Mouse (Mus musculus) heart, postnatal 10 days (tissue): ENCODE data around the gene Tpm1. TPM values are rescaled to one million over a fixed set of nuclear protein-coding genes. Genes with fewer than 3 reads are reported as not detected.

Experiments used
- DNase-seq, 2 experiments: peaks; one replicate each; pipeline ENCODE4 v3.0.0; 2021
- intact Hi-C: fragments of 180-260 bp; cut with DNase I; formaldehyde crosslinking; loops from one replicate; pipeline ENCODE4 v1.15.1; 2025
- total RNA-seq, 2 experiments: library from RNA; stranded (reverse); gene quantifications; 2 replicates each; pipeline ENCODE4 v1.2.3; 2021

Tpm1 gene
- total RNA-seq, result 1,000 to 10,000 TPM; 9,258 to 9,439 TPM

DNA sequence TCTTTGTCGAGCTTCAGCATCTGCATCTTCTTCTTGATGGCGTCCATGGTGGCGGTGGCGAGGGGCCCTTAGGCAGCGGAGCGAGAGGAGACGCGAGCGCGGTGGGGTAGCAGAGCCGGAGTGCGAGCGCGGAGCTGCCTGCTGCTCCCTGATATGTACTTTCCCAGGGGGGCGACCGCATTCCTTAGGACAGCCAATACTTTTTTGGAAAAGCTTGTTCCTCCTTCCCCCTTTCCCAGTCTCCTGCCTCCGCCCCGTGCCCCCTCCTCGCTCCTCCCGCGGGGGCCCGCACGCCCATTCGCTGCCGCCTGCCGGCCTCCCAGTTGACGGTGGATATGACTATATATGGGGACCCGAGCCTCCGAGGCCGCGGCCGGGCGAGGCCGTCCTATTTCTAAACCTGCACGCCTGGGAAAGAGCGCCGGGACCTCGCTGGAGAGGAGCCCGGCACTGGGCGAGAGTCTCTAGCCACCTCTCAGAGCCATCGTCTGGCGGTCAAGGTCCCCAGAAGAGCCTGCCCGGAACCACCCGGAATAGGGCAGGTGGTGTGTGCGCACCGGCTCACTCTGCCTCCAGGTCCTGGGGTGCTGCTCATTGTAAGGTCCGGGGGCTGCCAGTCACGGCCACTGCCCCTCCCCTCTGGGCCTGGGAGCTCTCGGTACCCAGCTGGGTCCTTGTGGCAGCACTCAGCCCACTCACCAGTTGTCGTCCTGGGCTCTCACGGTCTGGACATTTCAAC is at the start of gene Tpm1:
Gene Tpm1, minus strand, starts transcription at position 321 of the 739 bp plus-strand sequence.
- peak; percentile 91 to 95 for DNase-seq
- intact Hi-C loops, result loop anchor here (2.0 kb wide), 1 partner anchor 166 kb away; no protein-coding TSS in a partner anchor

DNA sequence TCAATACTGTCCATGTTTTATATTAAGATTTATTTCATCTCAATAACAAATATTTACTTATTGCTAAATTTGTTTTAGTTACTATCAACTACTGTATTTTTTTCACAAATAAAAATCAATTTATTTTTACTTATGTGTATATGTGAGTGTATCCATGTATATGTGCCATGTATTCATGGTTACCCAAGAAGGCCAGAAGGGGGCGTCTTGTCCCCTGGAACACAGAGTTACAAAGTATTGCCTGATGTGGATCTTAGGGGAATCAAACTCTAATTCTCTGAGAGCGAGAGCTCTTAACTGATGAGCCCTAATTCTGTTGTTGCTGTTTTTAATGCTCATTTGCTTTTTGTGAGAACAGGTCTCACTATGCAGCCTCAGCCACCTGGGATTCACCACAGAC is 45.2 kb upstream of the Tpm1 start:
- intact Hi-C loops, result no loop called here
- DNase-seq, result no peak

DNA sequence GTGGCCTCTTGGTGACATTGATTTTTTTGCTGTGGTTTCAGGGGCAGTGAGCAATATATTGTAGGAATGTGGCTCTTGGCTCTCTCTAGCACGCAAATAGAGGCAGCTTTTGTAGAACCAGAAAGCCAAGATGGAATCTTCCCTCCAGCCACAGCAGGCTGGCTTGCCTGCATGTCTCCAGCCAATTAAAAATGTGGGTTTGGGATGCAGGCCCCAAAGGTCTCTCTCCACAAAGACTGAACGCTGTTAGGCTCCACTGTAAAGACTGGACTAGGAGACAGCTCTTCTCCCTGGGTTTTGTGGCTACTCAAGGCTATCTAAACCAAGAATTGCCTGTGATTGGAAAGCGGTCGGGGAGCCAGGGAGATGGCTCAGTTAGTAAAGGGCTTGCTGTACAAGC is 43.0 kb upstream of the Tpm1 start:
- intact Hi-C loops, result no loop called here
- no peak for DNase-seq

DNA sequence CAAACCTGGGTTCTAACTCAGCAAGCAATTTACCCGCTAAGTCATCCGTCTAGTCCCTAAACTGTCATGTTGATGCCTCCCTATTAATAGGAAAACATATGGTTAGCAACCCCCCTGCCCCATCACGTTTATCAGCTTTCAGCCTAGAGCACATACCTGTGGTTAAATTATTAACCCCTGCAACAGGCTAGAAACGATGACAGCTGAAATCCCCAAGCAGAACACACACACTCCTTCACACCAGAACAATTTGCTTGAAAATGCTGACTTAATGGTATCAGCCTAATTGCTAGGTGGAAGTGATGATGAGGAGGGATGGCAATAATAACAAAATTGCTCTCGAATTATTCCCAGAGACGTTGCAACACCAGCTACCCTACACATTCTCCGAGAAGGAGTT is 42.4 kb upstream of the Tpm1 start:
- DNase-seq, result no peak
- intact Hi-C loops, result no loop called here

DNA sequence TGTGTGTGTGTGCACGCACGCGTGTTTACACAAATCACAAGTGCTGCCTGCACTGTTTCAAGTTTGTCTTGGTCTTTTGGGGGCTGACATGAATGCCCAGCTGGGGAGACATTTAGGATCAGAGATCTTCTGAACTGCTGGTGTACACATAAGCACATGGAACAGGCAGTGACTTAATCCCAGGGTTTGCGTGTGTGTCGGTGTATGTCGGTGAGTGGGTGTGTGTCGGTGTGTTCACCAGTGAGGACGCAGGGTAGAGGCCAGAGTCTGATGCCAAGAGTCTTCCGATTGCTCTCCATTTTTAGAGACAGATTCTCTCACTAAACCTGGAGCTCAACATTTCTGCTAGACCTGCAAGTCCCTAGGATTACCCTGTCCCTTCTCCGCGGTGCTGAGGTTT is 41.9 kb upstream of the Tpm1 start:
- DNase-seq, result no peak
- intact Hi-C loops, result no loop called here

DNA sequence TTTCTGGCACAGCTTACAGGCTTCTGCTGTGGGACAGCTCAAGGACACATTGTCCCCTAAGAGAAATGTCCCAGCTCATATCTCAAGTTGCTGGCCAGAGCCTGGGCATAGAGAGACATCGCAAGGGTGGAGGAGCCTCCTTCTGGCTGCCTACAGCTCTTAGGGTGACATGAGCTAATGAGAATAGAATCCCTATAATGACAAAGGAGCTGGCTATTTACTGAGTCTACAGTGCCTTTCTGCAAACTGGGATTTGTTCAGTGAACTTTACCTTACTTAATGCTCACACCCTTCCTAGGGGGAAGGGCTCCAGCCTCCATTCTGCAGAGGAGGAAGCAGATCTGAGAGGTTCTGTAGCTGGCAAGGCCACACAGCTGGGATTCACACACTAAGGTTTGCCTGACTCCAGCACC is 41.4 kb upstream of the Tpm1 start:
- intact Hi-C loops, result no loop called here
- peak; percentile 31 to 40 for DNase-seq

DNA sequence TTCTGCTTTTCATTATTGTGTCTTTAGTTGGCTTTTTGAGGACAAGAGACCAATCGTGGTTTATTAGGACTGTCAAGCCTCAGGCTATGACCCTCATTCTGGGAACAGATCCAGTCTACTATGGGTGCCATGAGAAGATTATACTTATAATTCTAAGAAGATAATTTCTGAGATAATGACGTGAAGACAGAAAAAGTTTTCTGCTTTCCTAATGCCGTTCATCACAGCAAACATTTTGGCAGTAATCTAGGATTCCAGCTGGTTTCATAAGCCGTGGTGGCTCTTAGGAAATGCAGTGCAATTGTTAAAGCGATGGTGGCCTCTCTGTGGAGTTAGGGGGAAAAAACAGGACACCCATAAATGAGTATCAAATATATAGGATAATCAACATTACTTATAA is 40.0 kb upstream of the Tpm1 start:
- DNase-seq, result no peak
- intact Hi-C loops, result no loop called here

DNA sequence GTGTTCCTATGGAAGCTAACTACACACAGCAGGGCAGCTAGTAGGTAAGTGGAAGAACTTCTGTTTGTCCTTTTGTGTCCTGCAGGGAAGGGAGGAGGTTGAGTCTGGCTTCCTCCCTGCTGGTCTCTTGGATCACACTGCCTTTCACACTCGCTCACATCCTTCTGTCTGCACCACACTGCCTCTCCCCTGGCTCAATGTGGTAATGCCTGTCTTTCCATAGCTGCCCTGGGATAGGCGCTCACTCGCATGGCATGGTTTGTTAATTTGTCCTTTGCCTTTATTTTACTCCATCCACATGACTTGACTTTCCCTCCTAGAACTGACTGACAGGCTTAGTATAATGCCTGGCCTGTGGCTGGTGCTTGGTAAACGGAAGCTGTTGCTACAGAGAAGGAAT is 34.6 kb upstream of the Tpm1 start:
- no peak for DNase-seq
- intact Hi-C loops, result no loop called here

DNA sequence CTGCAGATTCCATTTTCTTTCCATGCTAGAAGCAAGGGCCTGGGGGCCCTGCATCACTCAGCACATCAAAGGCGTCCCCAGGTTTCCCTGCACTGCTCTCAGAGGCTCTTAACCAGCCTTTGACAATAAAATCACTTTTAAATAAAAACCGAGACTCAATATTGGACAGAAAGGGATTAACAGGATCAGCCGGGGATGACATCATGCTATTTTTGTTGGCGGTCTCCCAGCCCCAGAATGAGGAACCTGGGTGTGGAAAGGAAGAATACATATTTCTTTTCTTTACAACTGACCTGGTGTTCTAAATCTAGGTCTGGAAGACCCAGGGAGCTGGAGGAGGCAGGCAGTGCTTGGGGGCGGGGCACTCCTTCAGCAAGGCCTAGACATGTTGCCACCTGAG is 32.5 kb upstream of the Tpm1 start:
- DNase-seq, result peak; percentile 57

DNA sequence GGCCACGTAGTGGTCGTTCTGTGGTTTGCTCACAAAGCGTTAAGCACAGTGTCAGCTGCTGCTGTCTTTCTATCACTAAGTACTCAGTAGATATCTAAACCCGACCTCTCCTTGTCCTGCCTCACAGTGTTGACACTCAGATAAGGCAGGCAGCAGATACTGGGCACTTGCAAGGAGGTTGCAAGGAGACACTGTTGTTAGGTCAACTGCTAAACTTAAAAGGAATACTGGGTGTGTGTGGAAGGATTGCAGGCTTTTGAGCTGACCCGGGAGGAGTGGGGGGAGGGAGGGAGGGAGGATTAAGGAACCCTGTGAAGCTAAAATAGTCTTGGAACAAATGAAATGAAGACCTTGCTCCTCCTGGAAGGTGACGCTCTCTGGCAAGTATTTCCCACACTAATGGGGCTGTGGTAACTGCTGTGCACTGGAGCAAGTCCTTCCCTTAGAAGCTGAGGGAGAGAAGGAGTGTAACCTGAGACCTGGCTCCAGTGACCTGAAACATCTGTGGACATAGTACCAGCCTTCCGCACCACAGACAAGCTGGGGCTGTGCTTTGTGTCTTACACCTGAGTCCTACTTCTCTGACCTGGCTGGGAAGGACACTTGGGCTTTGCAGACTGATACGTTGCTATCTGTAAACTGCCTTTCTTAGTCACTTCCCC is 28.6 kb upstream of the Tpm1 start:
- DNase-seq, result peak in 1 of 2 experiments; percentile 8

More for the DNA sequence above, 32.5 kb upstream of the Tpm1 start:
- intact Hi-C loops, result no loop called here

DNA sequence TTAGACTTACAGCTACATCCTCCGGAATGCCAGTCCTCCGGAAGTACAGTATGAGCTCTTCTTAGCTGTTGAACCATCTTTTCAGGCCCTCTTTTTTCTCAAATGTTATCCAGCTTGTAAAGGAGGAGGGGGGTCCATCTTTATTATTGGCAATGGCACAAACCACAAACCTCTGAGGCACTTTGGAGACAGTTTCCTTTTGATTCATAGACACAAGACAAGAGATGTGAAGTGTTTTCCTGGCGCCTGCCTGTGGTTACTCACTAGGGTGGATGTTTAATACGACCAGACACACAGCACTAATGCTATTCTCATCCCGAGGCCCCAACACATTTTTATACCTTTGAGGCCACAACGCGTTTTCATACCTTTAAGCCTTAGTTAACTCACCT is 28.1 kb upstream of the Tpm1 start:
- DNase-seq, result no peak
- intact Hi-C loops, result no loop called here

More for the DNA sequence above, 28.6 kb upstream of the Tpm1 start:
- intact Hi-C loops, result no loop called here

DNA sequence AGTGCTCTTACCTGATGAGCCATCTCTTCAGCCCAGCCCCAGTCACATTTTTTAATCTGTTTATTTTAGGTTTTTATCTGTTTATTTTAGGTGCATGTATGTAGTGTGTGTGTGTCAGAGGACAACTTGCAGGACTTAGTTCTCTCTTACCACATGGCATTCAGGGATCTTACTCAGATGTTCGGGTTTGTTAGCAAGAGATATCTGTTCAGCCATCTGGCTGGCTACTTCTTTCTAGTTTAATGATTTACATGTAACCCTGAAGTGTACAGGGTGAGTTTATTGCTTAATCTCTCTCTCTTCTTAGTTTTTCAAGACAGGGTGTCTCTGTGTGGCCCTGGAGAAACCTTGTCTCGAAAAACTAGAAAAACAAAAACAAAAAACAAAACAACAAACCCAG is 23.0 kb upstream of the Tpm1 start:
- DNase-seq, result no peak
- intact Hi-C loops, result no loop called here

DNA sequence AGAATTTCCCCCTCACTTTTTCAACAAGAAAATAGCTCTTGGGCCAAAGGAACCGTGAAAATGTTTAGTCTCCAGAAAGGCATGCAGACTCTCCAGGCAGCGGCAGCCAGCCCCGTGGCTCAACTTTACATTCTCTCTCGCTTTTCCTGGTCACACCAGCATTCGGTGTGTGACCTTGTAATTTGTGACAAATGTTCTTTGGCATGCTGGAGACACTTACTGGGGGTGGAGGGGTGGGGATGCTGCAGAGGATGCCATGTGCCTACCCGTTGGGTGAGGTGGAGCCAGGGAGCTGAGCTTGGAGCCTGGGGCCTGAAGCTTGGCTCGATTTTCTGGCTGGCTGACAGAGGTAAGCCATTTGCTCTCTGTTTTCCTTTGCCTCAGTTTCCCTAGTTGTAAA is 22.4 kb upstream of the Tpm1 start:
- intact Hi-C loops, result no loop called here
- DNase-seq, result no peak

DNA sequence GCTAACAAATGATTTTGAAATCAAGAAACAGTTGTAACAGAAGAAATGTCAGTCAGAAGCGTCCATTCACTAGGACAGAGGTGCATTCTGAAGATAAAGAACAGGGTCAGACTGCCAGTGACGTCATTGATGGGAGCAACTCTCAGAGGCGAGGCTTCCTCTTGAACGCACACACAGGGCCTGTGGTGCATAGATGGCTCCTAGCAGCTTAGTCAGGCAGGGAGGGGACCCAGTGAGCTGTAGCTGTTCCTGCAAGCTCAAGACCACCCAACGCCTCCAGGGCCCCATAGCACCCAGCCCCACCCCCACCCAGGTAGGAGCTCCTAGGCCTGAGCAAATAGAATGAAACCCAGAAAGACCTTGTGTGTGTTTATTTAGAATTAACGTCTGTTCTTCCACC is 21.9 kb upstream of the Tpm1 start:
- DNase-seq, result no peak
- intact Hi-C loops, result no loop called here

DNA sequence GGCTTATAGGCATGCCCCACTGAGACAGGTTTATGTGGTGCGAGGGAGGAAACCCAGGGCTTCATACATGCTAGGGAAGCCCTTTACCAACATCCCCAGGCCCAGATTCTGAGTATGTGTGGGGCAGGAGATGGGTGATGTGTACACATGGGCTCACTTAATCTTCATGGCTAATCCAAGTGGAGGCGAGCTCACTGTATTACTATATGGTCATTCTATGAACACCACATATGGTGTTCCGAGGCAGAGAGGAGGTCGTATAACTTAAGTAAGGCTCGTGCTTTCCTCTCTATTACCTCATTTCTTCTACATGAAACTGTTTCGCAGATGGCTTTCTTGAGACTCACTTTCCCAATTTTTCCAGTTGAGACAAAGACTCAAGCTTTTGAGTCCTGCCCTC is 17.4 kb upstream of the Tpm1 start:
- intact Hi-C loops, result loop anchor here (5.0 kb wide), 1 partner anchor 76 kb away; no protein-coding TSS in a partner anchor
- DNase-seq, result no peak

DNA sequence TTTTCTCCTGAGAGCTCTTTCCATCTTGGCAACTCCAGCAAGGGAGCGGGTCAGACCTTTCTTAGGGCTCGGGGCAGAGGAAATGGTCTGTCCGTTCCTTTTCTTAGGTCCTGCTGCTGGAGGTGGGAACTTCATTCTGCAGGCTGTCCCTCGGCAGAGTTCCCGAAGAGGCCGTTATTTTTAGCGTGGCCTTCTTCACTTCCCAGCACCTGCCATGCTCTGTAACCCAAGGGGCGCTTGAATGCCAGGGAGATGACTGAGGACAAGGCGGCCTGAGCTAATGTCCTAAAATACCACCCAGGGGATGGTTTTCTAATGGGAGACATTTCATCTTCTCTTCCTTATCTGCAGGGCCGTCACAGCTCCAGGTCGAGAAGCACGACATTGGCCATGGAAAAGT is 10.5 kb upstream of the Tpm1 start:
- peak in 1 of 2 experiments; percentile 35 for DNase-seq

DNA sequence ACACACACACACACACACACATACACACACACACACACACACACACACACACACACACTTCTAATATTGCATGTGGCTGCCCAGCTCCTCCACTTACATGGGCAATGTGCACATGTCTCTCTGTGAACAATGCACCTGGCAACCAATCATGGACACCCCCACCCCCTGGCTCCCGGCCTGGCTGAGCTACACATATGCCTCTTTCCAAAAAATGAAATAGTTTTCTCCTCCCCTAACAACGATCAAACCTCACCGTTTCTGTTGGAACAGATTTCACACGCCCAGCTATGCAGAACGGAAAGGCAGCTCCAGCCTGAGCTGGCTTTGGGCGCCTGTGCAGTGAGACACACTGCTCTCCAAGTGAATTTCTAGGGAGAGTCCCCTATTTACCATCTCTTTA is 9.2 kb upstream of the Tpm1 start:
- intact Hi-C loops, result no loop called here
- DNase-seq, result peak; percentile 21 to 41

More for the DNA sequence above, 10.5 kb upstream of the Tpm1 start:
- intact Hi-C loops, result no loop called here

DNA sequence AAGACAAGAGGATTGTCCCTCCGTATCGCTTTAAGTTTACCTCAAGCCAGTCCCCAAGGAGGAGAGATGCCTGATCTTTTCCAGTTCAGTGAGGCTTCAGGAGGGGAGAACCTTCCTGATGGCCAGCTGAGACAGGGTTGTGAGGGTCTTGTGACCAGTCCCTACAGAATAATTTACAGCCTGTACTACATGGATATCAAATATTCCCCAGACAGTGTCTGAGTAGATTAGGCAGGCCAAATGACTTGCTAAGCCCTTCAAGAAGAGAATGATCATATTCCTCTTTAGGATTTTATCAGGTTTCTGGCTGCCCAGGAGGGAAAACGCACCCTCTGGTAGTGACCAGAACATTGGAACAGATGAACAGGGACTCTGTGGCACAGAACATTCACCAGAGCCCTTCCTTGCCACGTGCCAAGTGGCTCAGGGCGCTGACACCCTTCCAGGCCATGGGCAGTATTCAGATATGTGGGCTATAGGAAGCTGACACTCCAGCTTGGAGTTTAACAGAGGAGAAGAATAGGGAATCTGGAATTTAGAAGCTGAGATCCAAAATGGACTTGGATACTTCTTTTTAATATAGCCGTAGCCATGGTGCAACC is 1.6 kb upstream of the Tpm1 start:
- no peak for DNase-seq
- intact Hi-C loops, result no loop called here

DNA sequence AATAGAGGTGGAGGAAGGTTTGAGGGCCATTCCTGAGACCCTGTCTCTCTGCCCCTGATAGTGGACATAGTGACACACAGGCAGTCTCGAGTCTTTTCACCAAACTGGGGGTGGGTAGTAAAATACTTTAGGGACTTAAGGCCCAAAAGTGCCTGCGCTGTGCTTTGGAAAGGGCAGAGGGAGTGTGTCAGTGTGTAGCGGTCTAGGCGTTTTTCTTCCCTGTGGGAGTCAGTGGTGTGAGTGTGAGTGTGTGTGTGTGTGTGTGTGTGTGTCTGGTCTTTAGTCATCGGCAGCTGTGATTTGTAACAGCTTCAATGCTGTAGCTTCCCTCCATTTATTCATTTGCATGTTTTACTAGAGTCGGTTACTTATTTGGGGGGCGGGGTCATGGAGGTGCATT is 630 bp upstream of the Tpm1 start:
- DNase-seq, result no peak
- intact Hi-C loops, result loop anchor here (2.0 kb wide), 1 partner anchor 165 kb away; no protein-coding TSS in a partner anchor

DNA sequence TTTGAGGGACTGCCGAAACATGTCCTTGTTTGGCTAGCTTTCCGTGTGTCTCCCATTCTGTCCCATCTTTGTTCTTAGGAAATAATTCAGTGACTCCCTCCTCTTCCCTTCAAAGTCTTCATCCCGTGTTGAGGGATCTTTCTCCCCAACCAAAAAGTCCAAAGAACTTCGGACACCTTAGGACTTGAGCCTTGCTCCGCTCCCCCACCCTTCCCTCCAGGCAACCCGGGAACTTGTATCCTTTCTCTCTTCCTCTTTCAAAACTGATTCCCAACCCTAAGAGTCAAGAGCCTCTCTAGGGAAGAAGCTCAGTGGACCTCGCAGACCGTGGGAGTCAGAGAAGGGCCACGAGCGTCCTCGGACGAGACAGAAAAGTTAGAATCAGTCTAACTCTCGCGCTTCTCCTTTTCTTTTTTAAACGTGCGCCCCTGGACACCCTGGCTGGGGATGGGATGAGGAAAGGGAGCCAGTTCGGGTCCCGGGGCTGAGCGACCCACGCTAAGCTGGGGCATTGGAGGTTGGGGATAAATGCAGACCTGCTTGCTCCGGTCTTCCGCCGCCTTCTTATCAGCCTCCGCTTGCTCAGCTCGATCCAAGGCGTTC is 622 bp downstream of the Tpm1 start:
- intact Hi-C loops, result loop anchor here (2.0 kb wide), 1 partner anchor 166 kb away; no protein-coding TSS in a partner anchor
- DNase-seq, result peak in 1 of 2 experiments; percentile 47
